Mouse (Mus musculus): ENCODE data around the gene Ackr3. TPM values are rescaled to one million over a fixed set of nuclear protein-coding genes. Genes with fewer than 3 reads are reported as not detected.
A peak's percentile ranks its signal among the peaks of the same experiment; 100 is the strongest.

Gene Ackr3
- polyA plus RNA-seq, 1 experiment, result 128 TPM

- peak; percentile 83 for DNase-seq
- Histone ChIP-seq H3K27me3 (replicated peaks; ENCODE audit: control insufficient read depth, insufficient read depth, low read length) (no peaks in the 10 kb centered on the region), H3K27ac (ENCODE audit: insufficient read depth, low read depth, low read length) (peak overlapping the region; percentile 21; the same call in 1 of the 2 replicates), H3K36me3 (ENCODE audit: control insufficient read depth, insufficient read depth, low read length) (no peaks in the 10 kb centered on the region), H3K4me3 (ENCODE audit: insufficient read depth, low read depth, low read length) (no peak overlapping the region), H3K4me1 (ENCODE audit: control insufficient read depth, insufficient read depth, low read length) (peaks cover 10% of the 10 kb centered on the region; the same call in 1 of the 2 replicates)
- TF ChIP-seq POLR2A (IDR thresholded peaks at IDR 0.05; ENCODE audit: low read depth, low read length), result no peak
- TF ChIP-seq CTCF (conservative IDR thresholded peaks at IDR 0.05; ENCODE audit: insufficient read depth, insufficient read length, low read depth, low read length), result no peak
- 66% methylated on average over 2 of the region's 2 CpGs for WGBS
These were observed 19.2 kb downstream of the Ackr3 start for GRCm38 (mm10) chr1:90223006-90223405.

DNA sequence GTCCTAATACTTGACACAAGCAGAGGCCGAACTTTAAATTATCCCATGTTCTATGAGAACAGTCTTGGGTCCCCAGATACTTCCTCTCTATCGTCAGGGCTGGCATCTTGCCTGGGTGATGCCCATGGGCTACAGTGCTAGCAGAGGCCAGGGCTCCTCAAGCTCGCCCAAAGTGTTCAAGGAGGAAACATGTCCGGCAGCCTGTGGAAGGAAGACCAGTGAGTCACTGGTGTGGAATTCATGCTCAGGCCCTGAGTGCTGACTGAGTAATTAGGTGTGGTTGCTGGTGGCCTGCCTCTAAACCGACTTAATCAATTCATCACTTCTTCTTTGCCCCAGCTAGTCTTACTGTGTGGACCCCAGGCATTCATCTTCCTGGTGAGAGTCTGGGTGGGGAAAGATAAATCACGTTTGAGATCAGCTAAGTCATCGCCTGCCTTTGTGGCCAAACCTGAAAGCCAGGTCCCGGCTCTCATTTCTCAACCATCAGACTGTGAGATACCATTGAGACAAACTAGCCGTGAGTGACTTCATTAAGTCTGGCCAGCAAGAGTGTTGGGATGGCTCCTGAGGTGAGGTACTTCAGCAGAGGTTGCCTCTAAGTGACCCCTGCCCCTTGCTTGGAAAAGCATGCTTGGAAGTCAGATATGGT, 21.9 kb downstream of the Ackr3 start:
- Histone ChIP-seq H3K27me3 (replicated peaks; ENCODE audit: control insufficient read depth, insufficient read depth, low read length) (no peaks in the 10 kb centered on the region), H3K36me3 (ENCODE audit: control insufficient read depth, insufficient read depth, low read length) (no peaks in the 10 kb centered on the region), H3K4me1 (ENCODE audit: control insufficient read depth, insufficient read depth, low read length) (peaks cover 10% of the 10 kb centered on the region; the same call in 1 of the 2 replicates), H3K27ac (ENCODE audit: insufficient read depth, low read depth, low read length) (no peak overlapping the region), H3K4me3 (ENCODE audit: insufficient read depth, low read depth, low read length) (no peak overlapping the region)
- TF ChIP-seq CTCF (conservative IDR thresholded peaks at IDR 0.05; ENCODE audit: insufficient read depth, insufficient read length, low read depth, low read length) (no peak), POLR2A (IDR thresholded peaks at IDR 0.05; ENCODE audit: low read depth, low read length) (no peak)
- DNase-seq, result peak; percentile 50
- 46% methylated on average over 9 of the region's 9 CpGs for WGBS

- H3K36me3 ChIP-seq (ENCODE audit: control insufficient read depth, insufficient read depth, low read length), result no peaks in the 10 kb centered on the region
- H3K27me3 ChIP-seq (replicated peaks; ENCODE audit: control insufficient read depth, insufficient read depth, low read length), result no peaks in the 10 kb centered on the region
- WGBS, result 50% methylated on average over 12 of the region's 12 CpGs
- H3K4me3 ChIP-seq (ENCODE audit: insufficient read depth, low read depth, low read length), result no peak overlapping the region
- TF ChIP-seq CTCF (conservative IDR thresholded peaks at IDR 0.05; ENCODE audit: insufficient read depth, insufficient read length, low read depth, low read length), result no peak
- TF ChIP-seq POLR2A (IDR thresholded peaks at IDR 0.05; ENCODE audit: low read depth, low read length), result no peak
- no peak for DNase-seq
- peaks cover 6% of the 10 kb centered on the region; the same call in 1 of the 2 replicates for H3K4me1 ChIP-seq (ENCODE audit: control insufficient read depth, insufficient read depth, low read length)
- no peak overlapping the region for H3K27ac ChIP-seq (ENCODE audit: insufficient read depth, low read depth, low read length)
These were observed 24.0 kb downstream of the Ackr3 start for GRCm38 (mm10) chr1:90227684-90228322.

GRCm38 (mm10) chr1:90228323-90228697, 24.5 kb downstream of the Ackr3 start:
- Histone ChIP-seq H3K4me1 (ENCODE audit: control insufficient read depth, insufficient read depth, low read length) (0 out of 2 replicates have a peak, but pooled peaks cover 4% of the 10 kb centered on the region), H3K27ac (ENCODE audit: insufficient read depth, low read depth, low read length) (no peak overlapping the region), H3K36me3 (ENCODE audit: control insufficient read depth, insufficient read depth, low read length) (no peaks in the 10 kb centered on the region), H3K27me3 (replicated peaks; ENCODE audit: control insufficient read depth, insufficient read depth, low read length) (no peaks in the 10 kb centered on the region), H3K4me3 (ENCODE audit: insufficient read depth, low read depth, low read length) (no peak overlapping the region)
- WGBS, result 77% methylated on average over 9 of the region's 9 CpGs
- TF ChIP-seq POLR2A (IDR thresholded peaks at IDR 0.05; ENCODE audit: low read depth, low read length) (no peak), CTCF (conservative IDR thresholded peaks at IDR 0.05; ENCODE audit: insufficient read depth, insufficient read length, low read depth, low read length) (no peak)
- no peak for DNase-seq

- Histone ChIP-seq H3K27me3 (replicated peaks; ENCODE audit: control insufficient read depth, insufficient read depth, low read length) (no peaks in the 10 kb centered on the region), H3K36me3 (ENCODE audit: control insufficient read depth, insufficient read depth, low read length) (no peaks in the 10 kb centered on the region), H3K4me3 (ENCODE audit: insufficient read depth, low read depth, low read length) (no peak overlapping the region), H3K4me1 (ENCODE audit: control insufficient read depth, insufficient read depth, low read length) (0 out of 2 replicates have a peak, but pooled peaks cover under 1% of the 10 kb centered on the region), H3K27ac (ENCODE audit: insufficient read depth, low read depth, low read length) (no peak overlapping the region)
- no peak for TF ChIP-seq POLR2A (IDR thresholded peaks at IDR 0.05; ENCODE audit: low read depth, low read length)
- no peak for TF ChIP-seq CTCF (conservative IDR thresholded peaks at IDR 0.05; ENCODE audit: insufficient read depth, insufficient read length, low read depth, low read length)
- no peak for DNase-seq
- WGBS, result 68% methylated on average over 4 of the region's 4 CpGs
These were observed 26.8 kb downstream of the Ackr3 start for GRCm38 (mm10) chr1:90230611-90231010.

DNA sequence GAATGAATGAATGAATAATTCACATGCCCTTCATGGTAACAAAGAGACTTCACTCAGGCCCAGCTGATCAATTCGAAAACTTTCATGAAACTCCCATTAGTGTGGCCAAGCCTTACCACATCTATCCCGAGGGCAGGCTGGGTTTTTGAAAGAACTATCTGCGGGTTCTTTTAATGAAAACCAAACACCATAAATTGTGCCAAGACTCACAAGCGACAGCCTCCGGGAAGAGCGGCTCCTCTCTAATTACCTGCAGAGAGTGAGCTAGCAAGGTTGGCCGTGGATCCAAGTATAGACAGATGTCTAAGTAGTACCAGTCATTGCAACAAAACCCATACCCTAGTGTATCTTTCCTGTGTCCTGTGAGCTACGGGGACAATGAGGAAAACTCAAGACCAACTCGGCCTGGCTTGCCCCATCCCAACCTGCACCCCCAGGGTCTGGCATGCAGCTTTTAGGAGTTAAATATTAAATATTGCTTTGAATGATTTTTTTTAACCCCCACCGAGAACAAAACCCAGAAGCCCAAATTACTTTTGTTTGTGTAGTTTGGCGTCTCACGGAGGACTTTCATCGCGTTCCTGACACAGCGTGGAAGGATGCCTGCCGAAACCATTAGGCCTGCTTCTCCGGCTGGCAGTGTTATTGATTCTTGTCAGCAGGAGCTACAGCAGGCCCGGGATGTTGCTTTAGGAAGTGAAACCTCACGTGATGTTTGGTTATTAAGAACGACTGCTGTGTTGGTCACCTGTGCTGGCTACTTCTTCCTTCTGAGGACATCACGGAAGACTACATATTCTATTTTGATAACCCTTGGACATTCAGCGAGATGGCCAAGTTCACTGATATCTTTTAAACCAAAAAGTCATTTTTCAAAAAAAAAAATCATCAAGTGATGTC, 28.1 kb downstream of the Ackr3 start:
- DNase-seq, result peak; percentile 62
- no peak for TF ChIP-seq POLR2A (IDR thresholded peaks at IDR 0.05; ENCODE audit: low read depth, low read length)
- TF ChIP-seq CTCF (conservative IDR thresholded peaks at IDR 0.05; ENCODE audit: insufficient read depth, insufficient read length, low read depth, low read length), result no peak
- no peak overlapping the region for H3K4me3 ChIP-seq (ENCODE audit: insufficient read depth, low read depth, low read length)
- no peaks in the 10 kb centered on the region for H3K4me1 ChIP-seq (ENCODE audit: control insufficient read depth, insufficient read depth, low read length)
- H3K27me3 ChIP-seq (replicated peaks; ENCODE audit: control insufficient read depth, insufficient read depth, low read length), result no peaks in the 10 kb centered on the region
- WGBS, result 48% methylated on average over 22 of the region's 22 CpGs
- H3K36me3 ChIP-seq (ENCODE audit: control insufficient read depth, insufficient read depth, low read length), result no peaks in the 10 kb centered on the region
- H3K27ac ChIP-seq (ENCODE audit: insufficient read depth, low read depth, low read length), result no peak overlapping the region
